Mouse (Mus musculus): ENCODE measurements at regions not wholly inside any gene's neighbourhood (a gene's known extent, or its start where the extent isn't known, plus 50 kb on each side); places are given as distances from the start of the nearest gene placed in this dataset.

- DNase-seq, result no peak
Measured at GRCm38 (mm10) chr9:116283790-116284526, 108.8 kb upstream of the Tgfbr2 start.

- peak; percentile 70 for DNase-seq
Measured at GRCm38 (mm10) chr9:116281654-116282053, 106.5 kb upstream of the Tgfbr2 start.

GRCm38 (mm10) chr9:116280146-116280545, 105.0 kb upstream of the Tgfbr2 start:
- DNase-seq, result no peak

GRCm38 (mm10) chr9:116278862-116279261, 103.7 kb upstream of the Tgfbr2 start:
- DNase-seq, result no peak

GRCm38 (mm10) chr9:116277736-116278135, 102.6 kb upstream of the Tgfbr2 start:
- DNase-seq, result no peak

GRCm38 (mm10) chr9:116276141-116276540, 101.0 kb upstream of the Tgfbr2 start:
- DNase-seq, result peak; percentile 66

- DNase-seq, result no peak
Measured at GRCm38 (mm10) chr9:116272446-116272845, 97.3 kb upstream of the Tgfbr2 start.

GRCm38 (mm10) chr9:116270417-116270828, 95.3 kb upstream of the Tgfbr2 start:
- DNase-seq, result no peak

- no peak for DNase-seq
Measured at GRCm38 (mm10) chr9:116267411-116267810, 92.3 kb upstream of the Tgfbr2 start.

- no peak for DNase-seq
Measured at GRCm38 (mm10) chr9:116263833-116264232, 88.7 kb upstream of the Tgfbr2 start.

- DNase-seq, result no peak
Measured at GRCm38 (mm10) chr9:116259569-116259968, 84.4 kb upstream of the Tgfbr2 start.

- DNase-seq, result no peak
Measured at GRCm38 (mm10) chr9:116253546-116253945, 78.4 kb upstream of the Tgfbr2 start.

- peak; percentile 22 for DNase-seq
Measured at GRCm38 (mm10) chr9:116252788-116253187, 77.6 kb upstream of the Tgfbr2 start.

GRCm38 (mm10) chr9:116249791-116250190, 74.6 kb upstream of the Tgfbr2 start:
- DNase-seq, result no peak

GRCm38 (mm10) chr9:116245136-116245535, 70.0 kb upstream of the Tgfbr2 start:
- DNase-seq, result no peak

- no peak for DNase-seq
Measured at GRCm38 (mm10) chr9:116244619-116244899, 69.4 kb upstream of the Tgfbr2 start.

- DNase-seq, result no peak
Measured at GRCm38 (mm10) chr9:116243775-116244618, 68.8 kb upstream of the Tgfbr2 start.

- DNase-seq, result no peak
Measured at GRCm38 (mm10) chr9:116241933-116242526, 66.9 kb upstream of the Tgfbr2 start.

- DNase-seq, result no peak
Measured at GRCm38 (mm10) chr9:116241290-116241689, 66.1 kb upstream of the Tgfbr2 start.

- DNase-seq, result no peak
Measured at GRCm38 (mm10) chr9:116236836-116237235, 61.7 kb upstream of the Tgfbr2 start.

- peak; percentile 31 for DNase-seq
Measured at GRCm38 (mm10) chr9:116234170-116234569, 59.0 kb upstream of the Tgfbr2 start.

- DNase-seq, result no peak
Measured at GRCm38 (mm10) chr9:116232386-116232785, 57.2 kb upstream of the Tgfbr2 start.

Data from adrenal gland, postnatal 14 days (tissue).